Mouse (Mus musculus) erythroblast, embryonic 14.5 days (primary cell): ENCODE data around the gene Phox2a.

Experiments
- GATA1 ChIP-seq: IDR thresholded peaks from 2 replicates; pipeline ENCODE4 v1.6.1; 2012; ENCODE audit warnings: low read length, inconsistent platforms, mixed read lengths
- TAL1 ChIP-seq: IDR thresholded peaks from 3 replicates; pipeline ENCODE4 v1.6.1; 2012; ENCODE audit warnings: low read length, inconsistent platforms, mixed read lengths

- no peak for TF ChIP-seq GATA1
- TF ChIP-seq TAL1: no peak
These were observed 26.1 kb downstream of the Phox2a start for GRCm38 (mm10) chr7:101844186-101844585.
